Mouse (Mus musculus): ENCODE data around the gene Rere. TPM values are rescaled to one million over a fixed set of nuclear protein-coding genes. Genes with fewer than 3 reads are reported as not detected.

Gene Rere
- polyA plus RNA-seq, 1 experiment from 2014 or later: 13.6 TPM

DNA sequence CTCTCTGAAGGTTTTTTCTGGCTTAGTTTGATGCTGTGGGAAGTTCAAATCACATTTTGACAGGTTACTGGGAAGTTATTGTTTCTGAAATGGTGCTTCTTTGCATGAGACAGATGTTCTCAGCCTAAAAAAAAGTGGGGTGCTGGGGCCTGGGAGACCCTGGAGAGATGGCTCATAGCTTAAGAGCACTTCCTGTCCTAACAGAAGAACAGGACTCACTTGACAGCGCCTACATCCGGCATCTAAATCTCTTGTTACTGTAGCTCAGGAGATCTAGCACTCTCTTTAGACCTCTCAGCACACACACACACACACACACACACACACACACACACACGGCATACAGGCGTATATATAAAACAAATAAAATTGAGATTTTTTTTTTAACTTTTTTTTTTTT lies 291.5 kb downstream of the Rere start:
- DNase-seq (ENCODE audit: low spot score): no peak

DNA sequence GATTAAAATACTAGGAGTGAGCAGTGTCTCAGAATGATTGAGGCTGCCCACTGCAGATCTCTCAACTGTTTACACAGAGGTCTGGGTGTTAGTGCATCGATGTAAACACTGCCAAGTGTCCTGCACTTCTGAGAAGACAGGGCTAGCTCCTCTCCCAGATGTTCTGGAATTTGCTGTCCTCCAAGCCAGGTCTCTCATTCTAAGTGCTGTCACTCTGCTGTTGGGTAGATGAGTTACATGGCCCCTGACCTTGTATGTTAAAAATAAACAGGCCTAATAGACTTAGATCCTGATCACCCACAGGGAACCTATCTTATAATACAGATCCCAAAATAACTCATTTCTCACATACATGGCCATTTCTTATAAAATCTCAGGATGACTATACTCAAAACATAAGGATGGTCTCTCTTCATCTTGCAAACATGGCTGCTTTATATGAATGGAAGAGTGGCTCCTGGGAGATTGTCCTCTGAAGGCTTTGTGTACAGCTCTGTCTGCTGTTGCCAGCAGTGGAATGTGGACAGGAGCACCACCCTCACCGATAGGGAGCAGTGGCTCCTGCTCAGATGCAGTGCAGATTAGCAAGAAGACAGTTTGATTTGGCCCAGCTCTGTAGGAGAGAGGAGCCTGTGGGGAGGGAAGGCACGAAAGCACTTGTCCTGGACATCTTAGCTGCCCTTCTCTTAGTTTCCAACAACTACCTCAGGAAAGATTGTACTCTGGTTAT lies 294.1 kb downstream of the Rere start:
- no peak for DNase-seq (ENCODE audit: low spot score)

DNA sequence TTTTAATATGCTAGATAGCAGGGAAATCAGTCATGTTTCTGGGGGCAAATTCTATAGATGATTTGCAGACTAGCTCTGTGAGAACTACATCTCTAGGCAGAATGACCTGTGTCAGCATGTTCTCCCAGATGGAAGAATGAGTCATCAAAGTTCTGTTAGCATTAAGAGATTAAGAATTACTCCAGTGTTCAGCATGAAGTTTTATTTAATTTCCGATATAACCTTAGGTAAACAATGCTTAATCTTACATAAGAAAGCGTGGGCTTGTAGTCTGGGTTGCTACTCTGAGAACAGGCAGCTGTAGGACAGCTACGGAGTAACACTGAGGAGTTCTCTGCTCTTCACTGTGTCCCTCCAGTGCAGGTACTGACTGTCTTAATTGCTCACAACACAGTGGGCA lies 294.9 kb downstream of the Rere start:
- DNase-seq (ENCODE audit: low spot score): no peak

DNA sequence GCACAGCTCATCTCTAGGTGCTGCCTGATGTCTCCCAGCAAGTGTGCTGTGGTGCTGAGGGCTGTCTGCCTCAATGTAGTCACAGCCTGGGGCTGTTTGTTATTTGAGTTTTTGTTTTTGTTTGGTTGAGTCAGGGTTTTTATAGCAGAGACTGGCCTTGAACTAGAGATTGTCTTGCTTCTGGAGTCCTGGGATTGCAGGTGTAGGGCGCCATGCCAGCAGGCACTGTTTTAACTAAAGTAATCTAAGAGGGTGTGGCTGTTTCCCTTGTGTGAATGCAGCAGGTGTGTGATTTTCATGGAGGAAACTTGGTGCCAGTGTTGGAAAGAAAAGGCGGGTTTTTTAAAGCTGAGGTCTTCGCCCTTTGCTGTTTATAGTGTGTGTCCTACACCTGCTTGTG lies 296.6 kb downstream of the Rere start:
- no peak for DNase-seq (ENCODE audit: low spot score)

DNA sequence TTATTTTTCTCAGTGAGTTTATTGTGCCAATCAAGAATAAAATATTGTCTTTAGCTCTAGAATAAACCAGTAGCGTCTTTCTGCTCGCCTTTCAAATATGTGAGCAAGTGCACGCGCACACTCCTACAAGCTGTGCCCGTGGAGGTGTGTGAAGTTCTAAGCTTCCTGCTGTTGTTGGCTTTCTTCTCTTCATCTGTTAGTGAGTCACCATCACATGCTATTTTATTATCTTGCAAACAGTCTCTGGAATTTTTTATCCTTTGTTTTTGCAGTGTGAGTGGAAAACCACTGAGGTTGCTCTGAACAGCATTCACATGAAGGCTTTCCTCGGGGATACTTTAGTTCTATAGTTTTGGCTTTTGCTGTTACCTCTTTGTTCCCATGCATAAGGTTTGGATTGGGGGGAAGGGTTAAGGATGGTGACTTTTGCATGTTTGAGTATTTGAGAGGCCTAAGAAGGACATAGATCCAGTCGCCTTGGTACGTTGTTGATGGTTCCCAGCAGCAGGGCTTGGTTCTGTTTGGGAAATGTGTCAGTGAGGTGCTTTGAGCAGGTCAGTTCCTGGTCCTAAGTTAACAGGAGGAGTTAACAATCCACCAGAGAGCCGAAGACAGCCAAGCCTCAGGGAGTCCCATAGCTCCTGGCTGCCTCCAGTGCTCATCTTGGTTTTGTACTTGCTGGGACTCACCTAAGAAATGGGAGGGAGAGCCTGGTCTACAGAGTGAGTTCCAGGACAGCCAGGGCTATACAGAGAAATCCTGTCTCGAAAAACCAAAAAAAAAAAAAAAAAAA lies 300.7 kb downstream of the Rere start:
- no peak for DNase-seq (ENCODE audit: low spot score)

DNA sequence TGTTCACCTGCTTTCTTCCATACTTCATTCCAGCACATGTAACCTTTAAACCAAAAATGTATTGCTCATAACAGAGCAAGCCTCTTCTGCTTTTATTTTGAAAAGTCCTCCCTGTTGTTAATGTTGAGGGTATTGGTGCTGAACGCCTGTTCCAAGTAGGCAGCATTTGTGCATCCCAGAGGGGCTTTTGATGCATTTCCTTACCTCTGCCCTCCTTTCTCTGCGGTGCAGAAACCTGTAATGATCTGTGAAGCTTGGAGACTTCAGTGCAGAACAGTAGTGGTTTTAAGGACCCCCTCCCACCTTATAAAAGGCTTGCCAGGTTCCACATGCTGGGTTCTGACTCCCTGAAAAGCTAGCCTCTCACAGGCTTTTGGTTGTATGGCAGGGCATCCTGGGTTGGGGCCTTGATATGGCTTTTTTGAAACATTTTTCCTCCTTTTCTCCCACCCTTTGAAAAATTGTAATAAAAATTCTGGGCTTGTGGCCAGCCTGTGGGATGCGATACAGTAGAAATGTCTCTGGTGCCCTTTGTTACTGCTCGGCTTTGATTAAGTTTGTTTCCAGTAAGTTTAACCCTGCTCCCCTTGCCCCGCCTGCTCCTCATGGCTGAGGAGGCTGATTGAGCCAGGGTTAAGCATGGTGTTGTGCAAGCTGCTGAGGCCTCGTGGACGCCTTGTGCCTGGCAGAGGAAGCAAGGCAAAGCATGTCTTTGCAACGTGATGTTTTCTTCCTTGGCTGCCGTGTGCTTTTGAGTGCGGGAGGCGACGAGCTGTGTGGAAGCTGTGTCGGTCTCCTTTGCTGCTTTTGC lies 301.7 kb downstream of the Rere start:
- DNase-seq (ENCODE audit: low spot score): no peak

DNA sequence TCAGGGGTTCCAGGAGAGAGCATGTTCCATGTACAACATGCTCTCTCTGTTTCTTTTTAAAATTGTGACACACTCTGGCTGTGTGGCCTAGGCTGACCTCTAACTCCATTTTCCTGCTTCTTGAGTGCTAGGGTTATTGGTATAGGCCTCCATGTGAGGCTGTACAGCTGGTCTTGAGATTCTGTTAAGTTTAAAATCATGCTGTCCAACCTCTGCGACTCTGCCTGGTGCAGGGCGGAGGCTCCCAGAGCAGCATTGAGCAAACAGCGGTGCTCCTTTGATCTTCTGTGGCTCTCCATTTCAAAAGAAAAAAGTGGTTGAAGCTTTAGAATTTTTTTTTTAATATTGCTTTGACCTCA lies 302.3 kb downstream of the Rere start:
- DNase-seq (ENCODE audit: low spot score): peak; percentile 26

DNA sequence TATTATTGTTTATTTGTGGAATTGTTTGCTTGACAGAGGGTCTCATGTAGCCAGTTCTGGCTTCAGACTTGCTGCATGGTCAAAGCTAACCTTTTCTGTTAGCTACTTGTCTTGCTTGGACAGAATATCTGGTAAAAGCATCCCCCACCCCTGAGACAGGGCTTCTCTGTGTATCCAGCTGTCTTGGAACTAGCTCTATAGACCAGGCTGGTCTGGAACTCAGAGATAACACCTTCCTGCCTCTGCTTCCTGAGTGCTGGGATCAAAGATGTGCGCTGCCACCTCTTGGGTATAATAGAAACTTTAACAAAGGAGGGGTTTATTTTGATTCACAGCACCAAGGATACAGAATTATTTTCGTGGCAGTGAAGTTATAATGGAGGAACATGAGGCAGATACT lies 304.4 kb downstream of the Rere start:
- DNase-seq (ENCODE audit: low spot score): no peak

DNA sequence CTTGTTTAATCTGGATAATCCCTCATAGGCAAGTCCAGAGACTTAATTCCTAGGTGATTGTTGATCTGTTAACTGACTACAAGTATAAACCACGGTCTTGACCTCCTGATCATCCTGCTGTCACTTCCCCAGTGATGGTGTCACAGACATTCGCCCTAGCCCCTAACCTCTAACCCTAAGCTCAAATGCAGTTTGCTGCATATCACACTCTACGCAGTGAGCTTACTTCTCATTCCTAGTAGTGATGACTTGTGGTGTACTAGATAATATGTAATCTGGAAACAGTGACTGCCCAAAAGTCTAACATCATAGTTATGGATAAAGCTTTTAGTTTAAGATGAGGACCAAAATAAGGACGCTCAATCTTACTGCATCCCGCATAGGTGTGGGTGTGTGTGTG lies 304.8 kb downstream of the Rere start:
- DNase-seq (ENCODE audit: low spot score): no peak

DNA sequence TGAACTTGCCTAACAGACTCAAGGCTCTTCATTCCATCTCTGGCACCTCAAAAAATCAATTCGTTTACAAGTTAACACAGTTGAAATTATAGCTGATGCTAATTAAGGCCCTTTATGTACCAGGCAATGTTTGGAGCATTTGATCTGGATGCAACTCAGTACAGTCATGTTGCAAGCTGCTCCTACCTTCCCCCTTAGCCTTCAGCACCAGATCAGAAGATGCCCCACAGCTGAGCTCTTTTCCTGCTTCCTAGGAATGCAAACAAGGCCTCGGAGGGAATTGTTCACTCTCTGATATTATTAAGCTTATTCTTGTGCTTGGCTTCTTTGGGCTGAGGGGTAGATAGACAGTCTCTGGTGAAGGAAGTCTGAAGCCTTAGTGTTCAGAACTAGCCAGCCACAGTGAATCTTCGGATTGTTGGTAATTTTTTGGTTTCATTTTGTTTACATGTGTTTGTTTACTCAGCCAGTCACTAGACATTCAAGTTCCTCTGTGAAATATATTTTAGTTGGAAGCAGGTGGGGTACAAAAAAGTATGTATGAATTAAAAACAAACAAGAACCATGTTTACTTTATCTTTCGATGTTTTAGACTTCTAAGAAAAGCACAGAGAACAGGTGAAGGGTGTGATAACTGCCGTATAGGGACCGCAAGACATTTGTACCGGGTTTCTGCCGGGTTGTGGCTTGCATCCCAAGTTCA lies 306.3 kb downstream of the Rere start:
- DNase-seq (ENCODE audit: low spot score): no peak

DNA sequence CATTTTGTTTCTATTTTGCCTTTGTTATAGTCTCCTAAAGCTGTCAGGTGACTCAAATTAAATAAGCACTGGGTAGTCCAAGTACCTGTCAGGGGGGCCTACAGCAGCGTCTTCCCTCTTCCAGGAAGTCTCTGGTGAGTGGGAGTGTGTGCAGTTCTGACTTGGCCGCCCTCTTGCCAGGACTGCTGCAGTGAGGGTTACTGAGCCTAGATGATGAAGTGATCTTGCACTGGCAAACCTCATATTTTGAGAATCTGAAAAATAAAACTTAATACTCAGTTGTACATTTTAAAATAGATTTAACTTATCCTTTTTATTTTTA lies 306.8 kb downstream of the Rere start:
- DNase-seq (ENCODE audit: low spot score): no peak

DNA sequence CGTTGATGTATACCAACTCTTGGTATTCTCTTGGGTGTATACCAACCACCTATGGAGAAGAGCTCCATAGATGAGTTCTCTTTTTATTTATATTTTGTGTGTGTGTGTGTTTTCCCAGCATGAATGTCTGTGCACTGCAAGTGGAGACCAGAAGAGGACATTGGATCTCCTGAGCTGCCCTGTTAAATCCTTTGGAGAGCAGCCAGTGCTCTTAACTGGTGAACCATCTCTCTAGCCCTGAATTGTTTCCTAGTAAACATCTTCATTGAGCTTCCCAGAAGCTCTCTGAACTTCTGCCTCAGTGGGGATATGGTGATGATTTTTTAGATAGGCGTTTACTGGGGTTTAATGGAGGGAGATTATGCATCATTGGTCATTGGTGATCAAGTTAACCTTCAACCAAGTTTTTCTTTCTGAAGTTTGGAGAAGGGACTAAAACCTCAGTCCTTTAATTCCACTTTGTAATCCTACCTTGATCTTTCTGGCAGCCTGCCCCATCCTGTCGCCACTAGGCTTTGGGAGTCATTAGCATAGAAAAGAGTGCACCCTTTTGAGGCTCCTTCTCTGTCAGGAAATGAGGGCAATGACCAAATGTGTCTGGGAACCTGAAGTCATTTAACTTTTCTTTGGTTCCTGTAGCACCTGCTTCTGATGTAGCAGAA lies 309.3 kb downstream of the Rere start:
- DNase-seq (ENCODE audit: low spot score): no peak

DNA sequence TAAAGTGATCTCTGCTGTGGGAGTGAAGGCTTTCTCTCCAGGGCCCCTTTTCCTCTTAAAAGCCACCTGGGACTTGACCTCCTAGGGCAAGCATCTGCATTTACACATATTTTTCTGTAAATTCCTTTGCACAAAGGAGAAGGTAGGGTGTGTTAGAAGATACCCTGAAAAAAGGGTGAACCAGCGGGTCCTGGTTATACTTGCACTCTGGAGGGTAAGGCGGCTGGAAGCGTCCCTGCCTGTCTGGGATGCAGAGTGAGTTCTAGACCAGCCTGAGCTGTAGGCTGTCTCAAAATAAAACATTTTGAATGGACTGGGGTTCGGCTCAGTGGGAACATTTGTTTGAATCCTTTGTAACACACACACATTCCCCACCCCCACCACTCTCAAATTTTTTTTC lies 310.2 kb downstream of the Rere start:
- no peak for DNase-seq (ENCODE audit: low spot score)

DNA sequence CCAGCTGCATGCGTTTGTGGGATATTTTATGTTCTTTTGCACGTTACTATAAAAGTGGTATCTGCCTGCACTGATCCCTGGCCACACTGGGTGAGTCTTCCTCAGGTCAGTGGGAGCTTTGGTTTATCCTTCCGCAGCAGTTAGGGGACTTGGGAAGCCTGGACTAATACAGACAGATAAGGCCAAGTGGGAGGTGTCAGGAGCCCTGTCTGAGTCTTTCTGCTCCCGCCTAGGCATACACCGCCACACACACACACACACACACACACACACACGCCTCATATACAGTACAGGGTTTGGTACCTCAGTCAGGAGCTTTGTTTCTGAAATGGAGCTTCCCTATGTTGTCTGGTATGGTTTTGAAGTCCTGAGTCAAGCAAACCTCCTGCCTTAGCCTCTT lies 310.6 kb downstream of the Rere start:
- no peak for DNase-seq (ENCODE audit: low spot score)

DNA sequence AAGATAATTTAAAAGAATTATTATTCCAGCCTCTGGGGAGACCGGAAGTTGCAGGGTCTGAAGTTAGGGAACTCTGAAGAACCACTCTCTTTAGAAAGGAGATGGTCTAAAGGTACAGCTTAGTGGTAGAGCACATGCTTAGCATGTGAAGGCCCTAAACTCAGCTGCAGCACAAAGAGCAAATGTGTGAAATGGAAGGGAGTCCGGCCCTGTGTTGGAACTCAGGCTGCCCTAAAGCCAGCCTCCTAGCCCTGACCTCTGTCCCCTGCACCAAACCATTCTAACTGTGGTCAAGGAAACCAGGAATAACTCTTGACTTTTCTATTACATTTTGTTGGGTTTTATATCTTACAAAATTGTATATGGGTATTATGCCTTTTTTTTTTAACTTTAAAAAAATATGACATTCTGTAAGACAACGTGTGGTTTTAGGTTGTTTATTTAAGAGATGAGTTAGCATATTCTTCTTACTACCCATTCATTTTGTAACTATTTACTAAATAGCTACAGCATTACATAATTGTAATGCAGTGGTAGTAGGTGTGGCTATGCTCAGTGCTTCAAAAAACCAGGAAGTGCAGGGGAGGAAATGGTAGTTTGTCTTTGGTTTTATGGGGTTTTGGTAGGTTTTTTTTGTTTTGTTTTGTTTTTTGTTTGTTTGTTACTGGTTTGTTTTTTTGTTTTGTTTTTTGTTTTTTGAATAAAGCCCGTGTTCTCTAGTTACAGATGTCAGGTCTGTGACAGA lies 312.2 kb downstream of the Rere start:
- no peak for DNase-seq (ENCODE audit: low spot score)

DNA sequence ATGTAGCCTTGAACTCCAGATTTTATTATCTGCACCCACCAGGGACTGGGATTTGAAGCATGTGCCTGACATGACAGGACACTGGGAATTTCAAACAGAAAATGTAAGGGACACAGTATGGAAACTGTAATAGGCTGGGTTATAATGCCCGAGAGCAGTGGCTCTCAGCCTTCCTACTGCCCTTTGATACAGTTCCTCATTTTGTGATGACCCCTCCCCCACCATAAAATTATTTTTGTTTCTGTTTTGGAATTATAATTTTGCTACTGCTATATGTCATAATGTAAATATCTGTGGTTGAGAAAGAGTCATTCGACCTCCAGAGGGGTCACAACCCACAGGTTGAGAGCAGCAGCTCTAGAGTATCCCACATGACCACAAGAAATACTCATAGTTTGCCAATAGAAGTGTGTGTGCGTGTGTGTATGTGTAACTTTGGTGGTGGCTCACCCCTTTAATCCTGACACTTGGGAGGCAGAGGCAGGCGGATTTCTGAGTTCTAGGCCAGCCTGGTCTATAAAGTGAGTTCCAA lies 312.9 kb downstream of the Rere start:
- DNase-seq (ENCODE audit: low spot score): no peak

DNA sequence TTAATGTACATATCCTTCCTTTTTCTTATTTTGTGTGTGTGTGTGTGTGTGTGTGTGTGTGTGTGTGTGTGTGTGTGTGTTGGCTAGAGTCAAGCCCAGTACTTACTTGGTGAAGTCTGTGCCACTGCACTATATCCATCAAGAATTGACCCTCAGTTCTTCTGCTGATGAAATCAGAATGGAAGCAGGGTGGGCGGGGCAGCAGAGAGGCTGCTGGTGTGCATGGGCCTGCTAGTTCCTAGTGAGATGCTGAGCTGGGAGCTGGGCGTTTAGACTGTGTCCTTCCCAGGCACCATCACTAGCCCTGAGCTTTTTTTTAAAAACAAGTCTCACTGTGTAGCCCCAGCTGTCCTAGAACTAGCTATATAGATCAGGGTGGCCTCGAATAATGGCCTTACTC lies 313.6 kb downstream of the Rere start:
- no peak for DNase-seq (ENCODE audit: low spot score)

DNA sequence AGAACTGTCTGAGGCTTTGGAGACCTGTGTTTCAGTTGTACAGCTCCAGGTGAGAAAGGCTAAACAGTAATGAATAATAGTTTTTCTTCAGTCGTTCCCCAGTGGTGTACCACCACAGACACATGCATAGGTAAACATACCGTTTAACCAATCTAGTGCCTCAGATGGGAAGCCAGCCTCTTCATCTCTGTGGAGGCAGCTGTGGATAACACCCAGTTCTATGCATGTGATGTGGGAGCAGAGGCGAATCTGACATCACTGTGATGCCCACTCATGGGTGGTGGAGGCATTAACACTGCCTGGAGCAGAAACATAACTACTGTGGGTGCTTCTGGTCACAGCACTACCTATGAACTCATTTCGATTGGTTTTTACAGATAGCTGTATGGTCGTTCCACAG lies 314.5 kb downstream of the Rere start:
- no peak for DNase-seq (ENCODE audit: low spot score)

DNA sequence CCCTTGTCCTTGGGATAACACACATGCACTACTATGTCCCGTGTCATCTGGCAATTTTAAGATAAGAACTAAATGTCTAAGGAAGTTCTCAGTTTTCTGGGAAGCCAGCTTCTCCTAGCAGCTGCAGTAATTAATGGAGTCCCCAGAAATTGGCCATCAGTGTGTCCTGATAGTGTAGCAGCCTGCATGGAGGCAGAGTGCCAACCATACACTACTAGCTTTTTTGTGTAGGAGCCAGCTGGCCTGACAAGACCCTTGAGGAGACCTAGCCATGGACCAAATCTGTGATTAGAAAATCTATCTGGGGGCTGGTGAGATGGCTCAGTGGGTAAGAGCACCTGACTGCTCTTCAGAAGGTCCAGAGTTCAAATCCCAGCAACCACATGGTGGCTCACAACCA lies 317.2 kb downstream of the Rere start:
- no peak for DNase-seq (ENCODE audit: low spot score)

Data from thymus, postnatal 0 days (tissue).